Mouse (Mus musculus) CH12.LX (cell line): ENCODE results near the gene Phf2. TPM values are rescaled to one million over a fixed set of nuclear protein-coding genes. Genes with fewer than 3 reads are reported as not detected.

Source experiments
- DNase-seq: peaks from one replicate; pipeline ENCODE4 v3.0.0-alpha.2; 2013; ENCODE audit errors: extremely low read depth
- H3K27ac ChIP-seq: 2 replicates; pipeline ENCODE4 v1.5.1; 2012; ENCODE audit warnings: low read depth, mild to moderate bottlenecking, control low read depth, moderate library complexity; ENCODE audit not compliant: insufficient read depth
- H3K27me3 ChIP-seq: replicated peaks from 2 replicates; pipeline ENCODE3; 2012; ENCODE audit warnings: inconsistent platforms
- H3K36me3 ChIP-seq, 2 experiments: replicated peaks in 1 of 2; 2 replicates each; pipeline versions ENCODE3 to v1.6.1; 2012; ENCODE audit warnings: inconsistent platforms in 1 of 2, low read length in 1 of 2, mild to moderate bottlenecking in 1 of 2, mixed read lengths in 1 of 2, moderate library complexity in 1 of 2; ENCODE audit not compliant: control insufficient read depth in 1 of 2, insufficient read depth in 1 of 2
- H3K4me1 ChIP-seq, 2 experiments: 2 replicates each; pipeline ENCODE4 v1.6.1; 2012; ENCODE audit warnings: inconsistent platforms in 1 of 2, moderate library complexity in 1 of 2; ENCODE audit not compliant: insufficient read depth in 2 of 2, control insufficient read depth in 1 of 2
- H3K4me2 ChIP-seq: 2 replicates; pipeline ENCODE4 v1.6.1; 2012; ENCODE audit warnings: low read depth, mild to moderate bottlenecking, control low read depth; ENCODE audit not compliant: poor library complexity, insufficient read depth, severe bottlenecking
- H3K4me3 ChIP-seq, 3 experiments: fragments of 150-350 bp in 1 of 3; sonication (generic) in 1 of 3; replicated peaks in 1 of 3; 2 replicates each; pipeline versions ENCODE3 to v1.5.1; 2011 to 2012; ENCODE audit warnings: low read depth in 2 of 3, low read length in 2 of 3, mild to moderate bottlenecking in 2 of 3, moderate library complexity in 2 of 3, control low read depth in 1 of 3, improper control_type of control experiment in 1 of 3, inconsistent platforms in 1 of 3, mixed read lengths in 1 of 3; ENCODE audit not compliant: poor library complexity in 1 of 3
- H3K79me2 ChIP-seq: replicated peaks from 2 replicates; pipeline ENCODE4 v1.6.1; 2012; ENCODE audit warnings: mild to moderate bottlenecking, moderate library complexity; ENCODE audit not compliant: control insufficient read depth, poor library complexity, insufficient read depth, severe bottlenecking; ENCODE audit errors: extremely low read depth
- H3K9ac ChIP-seq: 2 replicates; pipeline ENCODE4 v1.6.1; 2012; ENCODE audit warnings: low read depth, mild to moderate bottlenecking, control low read depth, moderate library complexity; ENCODE audit not compliant: insufficient read depth
- H3K9me3 ChIP-seq: replicated peaks from 2 replicates; pipeline ENCODE3; 2012; ENCODE audit warnings: low read length, inconsistent platforms, mixed read lengths
- CHD2 ChIP-seq: IDR thresholded peaks from 2 replicates; pipeline ENCODE4 v1.6.1; 2011; ENCODE audit warnings: low read length, improper control_type of control experiment
- CTCF ChIP-seq, 2 experiments: IDR thresholded peaks in 1 of 2; conservative IDR thresholded peaks in 1 of 2; 2 replicates each; pipeline ENCODE4 v1.5.1; 2011 to 2012; ENCODE audit warnings: low read depth in 2 of 2, low read length in 2 of 2, improper control_type of control experiment in 1 of 2, inconsistent platforms in 1 of 2, mild to moderate bottlenecking in 1 of 2, moderate library complexity in 1 of 2
- ELF1 ChIP-seq: IDR thresholded peaks from 2 replicates; pipeline ENCODE4 v1.6.1; 2014; ENCODE audit warnings: low read depth, mild to moderate bottlenecking, inconsistent platforms, low read length, improper control_type of control experiment
- EP300 ChIP-seq: IDR thresholded peaks from 2 replicates; pipeline ENCODE4 v1.6.1; 2011; ENCODE audit warnings: low read length, improper control_type of control experiment
- HCFC1 ChIP-seq: IDR thresholded peaks from 2 replicates; pipeline ENCODE4 v1.6.1; 2012; ENCODE audit warnings: low read depth, mild to moderate bottlenecking, inconsistent platforms, low read length, improper control_type of control experiment
- IRF4 ChIP-seq: IDR thresholded peaks from 2 replicates; pipeline ENCODE4 v1.6.1; 2014; ENCODE audit warnings: low read depth, mild to moderate bottlenecking, inconsistent platforms, low read length, improper control_type of control experiment
- JUN ChIP-seq: IDR thresholded peaks from 2 replicates; pipeline ENCODE4 v1.6.1; 2011; ENCODE audit warnings: low read depth, mild to moderate bottlenecking, low read length, improper control_type of control experiment, moderate library complexity; ENCODE audit not compliant: insufficient read depth
- JUND ChIP-seq: conservative IDR thresholded peaks from 2 replicates; pipeline ENCODE4 v1.6.1; 2011; ENCODE audit warnings: low read depth, low read length, improper control_type of control experiment
- MAX ChIP-seq: IDR thresholded peaks from 2 replicates; pipeline ENCODE4 v1.6.1; 2011; ENCODE audit warnings: low read length, improper control_type of control experiment
- MAZ ChIP-seq: IDR thresholded peaks from 2 replicates; pipeline ENCODE4 v1.6.1; 2012; ENCODE audit warnings: low read depth, mild to moderate bottlenecking, inconsistent platforms, low read length, improper control_type of control experiment, moderate library complexity
- MEF2A ChIP-seq: IDR thresholded peaks from 2 replicates; pipeline ENCODE4 v1.6.1; 2014; ENCODE audit warnings: low read depth, mild to moderate bottlenecking, inconsistent platforms, low read length, improper control_type of control experiment, borderline replicate concordance
- MXI1 ChIP-seq: IDR thresholded peaks from 2 replicates; pipeline ENCODE4 v1.6.1; 2011; ENCODE audit warnings: mild to moderate bottlenecking, low read depth, low read length, improper control_type of control experiment
- POLR2A ChIP-seq: IDR thresholded peaks from 2 replicates; pipeline ENCODE4 v1.6.1; 2011; ENCODE audit warnings: low read depth, mild to moderate bottlenecking, improper control_type of control experiment, low read length
- POLR2AphosphoS2 ChIP-seq: IDR thresholded peaks from 2 replicates; pipeline ENCODE4 v1.6.1; 2011; ENCODE audit warnings: low read depth, low read length, improper control_type of control experiment
- RAD21 ChIP-seq: IDR thresholded peaks from 2 replicates; pipeline ENCODE4 v1.6.1; 2011; ENCODE audit warnings: low read depth, mild to moderate bottlenecking, low read length, improper control_type of control experiment, moderate library complexity
- SIN3A ChIP-seq: IDR thresholded peaks from 2 replicates; pipeline ENCODE4 v1.6.1; 2012; ENCODE audit warnings: low read length, improper control_type of control experiment, inconsistent platforms
- SMC3 ChIP-seq: IDR thresholded peaks from 2 replicates; pipeline ENCODE4 v1.6.1; 2011; ENCODE audit warnings: low read depth, low read length, improper control_type of control experiment
- ZMIZ1 ChIP-seq: IDR thresholded peaks from 2 replicates; pipeline ENCODE4 v1.6.1; 2012; ENCODE audit warnings: low read depth, mild to moderate bottlenecking, inconsistent platforms, low read length, improper control_type of control experiment
- ZNF384 ChIP-seq: IDR thresholded peaks from 2 replicates; pipeline ENCODE4 v1.6.1; 2012; ENCODE audit warnings: low read depth, low read length, improper control_type of control experiment, inconsistent platforms
- dilution Hi-C: fragments of 300-500 bp; cut with MboI; formaldehyde crosslinking; loops from 2 replicates; pipeline ENCODE4 v1.14.3; 2020; ENCODE audit warnings: low sequenced_read_pairs; ENCODE audit not compliant: extremely low pct_unique_long_range_greater_than_20kb, extremely low pct_ligation_motif_present
- in situ Hi-C: fragments of 300-500 bp; cut with MboI; formaldehyde crosslinking; loops from 3 replicates; pipeline ENCODE4 v1.14.3; 2019; ENCODE audit warnings: low sequenced_read_pairs, low pct_ligation_motif_present, low pct_unique_long_range_greater_than_20kb, mixed read lengths
- polyA plus RNA-seq: library from polyadenylated mRNA; unstranded; fragments of >175 nt; gene quantifications from 2 replicates; pipeline ENCODE4 v1.2.1, GENCODE M21; 2012; ENCODE audit warnings: low read depth; ENCODE audit not compliant: insufficient read length
- total RNA-seq, 2 experiments: library from RNA; depleted of rRNA; stranded (reverse); fragments of 300-350 nt in 1 of 2; fragments of >200 nt in 1 of 2; gene quantifications; 2 replicates each; pipeline ENCODE4 v1.2.3; 2012 to 2014

Gene Phf2
- total and polyA plus RNA-seq, 3 experiments: 2.3 to 14.2 (median 6.7) TPM

DNA sequence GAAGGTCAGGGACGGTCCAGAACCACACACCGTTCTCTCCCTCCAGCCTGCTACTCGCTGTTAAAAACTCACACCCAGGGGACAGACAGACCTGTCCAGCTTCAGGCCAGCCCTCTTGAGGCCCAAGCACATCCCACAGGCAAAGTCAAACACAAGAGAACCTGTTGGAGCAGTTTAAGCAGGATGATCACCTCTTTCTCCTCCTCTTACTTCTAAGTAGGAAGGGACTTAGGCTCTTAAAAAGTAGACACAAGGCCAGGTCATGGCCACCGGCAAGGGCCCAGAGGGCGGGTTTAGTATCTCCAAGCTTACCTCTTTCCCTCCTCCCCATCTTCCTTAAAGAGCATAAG, 1.3 kb downstream of the Phf2 start:
- H3K27ac ChIP-seq: no peak overlapping the region
- no peaks in the 10 kb centered on the region for H3K36me3 ChIP-seq
- in situ Hi-C loops (loop anchor here (25.0 kb wide), 1 partner anchor 318 kb away; the partner anchor contains the start of gene Ninj1), dilution Hi-C loops (no loop called here)
- peak overlapping the region; percentile 47 to 95 (median 74) for H3K4me3 ChIP-seq
- H3K9me3 ChIP-seq: no peaks in the 10 kb centered on the region
- peaks cover 16 to 66% of the 10 kb centered on the region in 2 experiments for H3K4me1 ChIP-seq
- TF ChIP-seq SIN3A (no peak), CTCF (conservative IDR thresholded peaks at IDR 0.05 in 1 of 2, IDR thresholded peaks at IDR 0.05 in 1 of 2; ENCODE audit: low read depth in 2 of 2, low read length in 2 of 2) (no peak), ELF1 (no peak), CHD2 (no peak), SMC3 (no peak), JUND (no peak), RAD21 (no peak), MXI1 (no peak), POLR2AphosphoS2 (no peak)
- TF ChIP-seq, all 38 proteins: peak for 0
- Histone ChIP-seq H3K4me2 (peak overlapping the region; percentile 70), H3K79me2 (peaks cover 4% of the 10 kb centered on the region; the same call in 1 of the 2 replicates), H3K9ac (peak overlapping the region; percentile 98), H3K27me3 (no peaks in the 10 kb centered on the region)
- no peak for DNase-seq

DNA sequence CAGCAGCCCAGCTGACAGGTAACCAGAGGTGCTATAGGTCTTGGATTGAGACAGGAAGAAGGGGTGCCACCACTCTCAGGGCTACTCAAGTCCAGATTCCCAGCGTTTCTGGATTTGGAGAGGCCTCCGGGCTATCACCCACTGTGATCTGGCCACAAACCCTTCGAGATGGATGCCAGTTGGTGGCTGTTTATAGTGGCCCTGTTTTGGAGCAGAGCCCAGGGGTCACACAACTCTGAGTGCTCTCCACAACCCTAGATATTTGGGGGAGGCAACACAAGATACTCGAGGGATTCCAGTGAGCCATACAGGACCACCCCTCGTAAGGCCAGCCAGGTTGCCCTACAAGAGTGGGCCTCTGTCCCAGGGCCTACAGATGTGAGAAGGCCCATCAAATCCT, 1.8 kb downstream of the Phf2 start:
- peaks cover 18 to 71% of the 10 kb centered on the region in 2 experiments for H3K4me1 ChIP-seq
- H3K27me3 ChIP-seq: no peaks in the 10 kb centered on the region
- DNase-seq: no peak
- peak overlapping the region in 2 of 3 experiments; percentile 47 to 74 for H3K4me3 ChIP-seq
- H3K4me2 ChIP-seq: peak overlapping the region; percentile 70; the same call in 1 of the 2 replicates
- no peaks in the 10 kb centered on the region for H3K9me3 ChIP-seq
- no peaks in the 10 kb centered on the region for H3K36me3 ChIP-seq
- H3K27ac ChIP-seq: no peak overlapping the region
- in situ Hi-C loops (loop anchor here (25.0 kb wide), 1 partner anchor 318 kb away; the partner anchor contains the start of gene Ninj1), dilution Hi-C loops (no loop called here)
- H3K9ac ChIP-seq: peak overlapping the region; percentile 98; the same call in 1 of the 2 replicates
- peaks cover 4% of the 10 kb centered on the region; the same call in 1 of the 2 replicates for H3K79me2 ChIP-seq
- TF ChIP-seq EP300: no peak
- no peak for TF ChIP-seq MAZ
- TF ChIP-seq IRF4: no peak
- no peak for TF ChIP-seq SIN3A
- no peak for TF ChIP-seq POLR2A
- TF ChIP-seq HCFC1: no peak
- TF ChIP-seq ELF1: no peak

DNA sequence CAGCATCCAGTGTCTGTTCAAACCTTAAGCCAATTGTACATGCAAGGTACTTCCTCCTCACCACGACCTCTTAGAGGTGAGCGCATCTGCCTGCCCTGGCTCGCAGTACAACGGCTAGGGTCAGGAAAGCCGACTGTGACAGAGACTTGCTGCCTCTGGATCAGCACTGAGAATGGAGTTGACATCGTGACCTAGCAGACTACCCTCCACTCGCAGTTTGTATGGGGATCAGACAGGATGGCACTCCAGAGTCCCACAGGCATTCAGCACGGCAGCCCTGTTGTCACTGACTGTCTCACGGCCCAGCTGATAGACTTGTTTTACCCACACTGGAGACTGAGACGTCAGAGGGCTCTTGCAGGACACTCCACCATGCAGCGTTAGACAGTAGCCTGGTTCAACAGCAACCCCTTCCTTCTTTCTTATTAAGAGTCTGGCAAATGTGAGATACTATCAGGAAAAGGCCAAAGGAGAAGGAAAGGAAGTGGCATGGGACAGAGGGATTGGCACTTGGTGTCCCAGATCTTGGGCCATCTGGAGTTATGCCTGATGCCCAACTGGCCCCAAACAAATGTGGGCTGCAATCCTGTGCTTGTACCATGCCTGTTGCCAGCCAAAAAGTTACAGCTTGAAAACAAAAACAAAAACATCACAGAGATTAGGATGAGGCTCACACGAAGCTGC, 6.1 kb downstream of the Phf2 start:
- no peak for TF ChIP-seq JUN
- TF ChIP-seq MAX: no peak
- no peak for TF ChIP-seq ZNF384
- no peak for TF ChIP-seq RAD21
- TF ChIP-seq MEF2A: no peak
- no peak for TF ChIP-seq ZMIZ1
- dilution Hi-C loops: no loop called here
- no peaks in the 10 kb centered on the region for H3K9me3 ChIP-seq
- H3K4me1 ChIP-seq: peaks cover 18 to 88% of the 10 kb centered on the region in 2 experiments
- no peak overlapping the region for H3K27ac ChIP-seq
- no peak overlapping the region for H3K9ac ChIP-seq
- peaks cover 9% of the 10 kb centered on the region for H3K79me2 ChIP-seq
- H3K4me2 ChIP-seq: no peak overlapping the region
- peak overlapping the region in 1 of 3 experiments; percentile 1 for H3K4me3 ChIP-seq
- H3K36me3 ChIP-seq: no peaks in the 10 kb centered on the region
- no peak for DNase-seq
- in situ Hi-C loops: loop anchor here (25.0 kb wide), 1 partner anchor 322 kb away; the partner anchor contains the start of gene Ninj1
- H3K27me3 ChIP-seq: no peaks in the 10 kb centered on the region
